Mouse (Mus musculus) intestine, embryonic 15.5 days (tissue): ENCODE measurements around the gene Olfr1338. TPM values are rescaled to one million over a fixed set of nuclear protein-coding genes. Genes with fewer than 3 reads are reported as not detected.
"Not testable (repeated sequence)": the region's sequence is repeated elsewhere in the genome, so short reads cannot be mapped to it uniquely, and the experiment has no call there.

Experiments used
- ATAC-seq: fragments of 200-750 bp; cut with Nextera tagmentation; 2 replicates; pipeline ENCODE4 v1.8.0; 2017; ENCODE audit warnings: moderate TSS enrichment, moderate library complexity
- H3K27ac ChIP-seq: fragments of 300-500 bp; sonication (generic); 2 replicates; pipeline ENCODE4 v1.5.1; 2015; ENCODE audit warnings: mild to moderate bottlenecking, inconsistent platforms
- H3K27me3 ChIP-seq: fragments of 300-500 bp; sonication (generic); replicated peaks from 2 replicates; pipeline ENCODE4 v1.6.1; 2015; ENCODE audit warnings: inconsistent platforms
- H3K36me3 ChIP-seq: fragments of 300-500 bp; sonication (generic); 2 replicates; pipeline ENCODE4 v1.6.1; 2015; ENCODE audit warnings: inconsistent platforms
- H3K4me1 ChIP-seq: fragments of 300-500 bp; sonication (generic); replicated peaks from 2 replicates; pipeline ENCODE4 v1.6.1; 2015; ENCODE audit warnings: inconsistent platforms
- H3K4me2 ChIP-seq: fragments of 300-500 bp; sonication (generic); replicated peaks from 2 replicates; pipeline ENCODE4 v1.6.1; 2015; ENCODE audit warnings: mild to moderate bottlenecking, inconsistent platforms
- H3K4me3 ChIP-seq: fragments of 300-500 bp; sonication (generic); replicated peaks from 2 replicates; pipeline ENCODE4 v1.5.1; 2015; ENCODE audit warnings: inconsistent platforms
- H3K9ac ChIP-seq: fragments of 300-500 bp; sonication (generic); 2 replicates; pipeline ENCODE4 v1.6.1; 2015; ENCODE audit warnings: inconsistent platforms
- H3K9me3 ChIP-seq: fragments of 300-500 bp; sonication (generic); 2 replicates; pipeline ENCODE4 v1.6.1; 2016; ENCODE audit warnings: inconsistent platforms
- WGBS: fragments of 180-500 bp; shearing (Covaris S2); methylation state at CpG from one replicate; pipeline ENCODE4 v1.1.7; 2015; 5-methylcytosine and 5-hydroxymethylcytosine counted together
- polyA plus RNA-seq: library from polyadenylated mRNA; unstranded; fragments of >200 nt; fragmentation: Nextera tagmentation; extraction: Ambion mirVana; gene quantifications from 2 replicates; pipeline ENCODE4 v1.2.1, GENCODE M21; 2015

The Olfr1338 gene
- not detected in 2 replicates for polyA plus RNA-seq

DNA sequence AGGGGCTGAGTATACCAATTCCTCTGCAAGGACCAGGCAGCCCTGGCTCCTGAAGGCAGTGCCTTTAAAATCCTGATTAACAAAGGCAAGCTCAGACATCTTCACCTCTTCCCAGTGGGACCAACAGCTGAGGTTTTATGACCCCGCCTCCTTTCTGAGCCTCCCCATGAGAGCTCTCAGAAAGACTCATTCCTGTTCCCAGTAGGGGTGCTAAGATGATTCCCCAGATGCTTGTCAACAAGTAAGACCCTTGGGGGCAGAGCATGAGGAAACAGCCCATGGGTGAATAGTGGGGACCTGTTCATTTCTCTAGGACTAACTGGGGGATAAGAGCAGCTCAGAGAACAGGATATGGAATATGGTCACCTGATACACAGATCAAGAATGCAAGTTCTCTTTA, at the start of gene Olfr1338:
Gene Olfr1338 (minus strand): TSS at position 101 of the 400 bp plus-strand sequence.
- H3K27ac ChIP-seq: no peak within 1 kb of the TSS
- no peaks in the 10 kb centered on the region for H3K9me3 ChIP-seq
- 93% methylated on average over 1 of the region's 1 CpGs for WGBS
- H3K4me1 ChIP-seq: no peaks in the 10 kb centered on the region
- H3K27me3 ChIP-seq: no peaks in the 10 kb centered on the region
- H3K4me2 ChIP-seq: no peak within 1 kb of the TSS
- H3K9ac ChIP-seq: no peak within 1 kb of the TSS
- ATAC-seq: no peak
- H3K36me3 ChIP-seq: no peaks in the 10 kb centered on the region
- no peak within 1 kb of the TSS for H3K4me3 ChIP-seq

DNA sequence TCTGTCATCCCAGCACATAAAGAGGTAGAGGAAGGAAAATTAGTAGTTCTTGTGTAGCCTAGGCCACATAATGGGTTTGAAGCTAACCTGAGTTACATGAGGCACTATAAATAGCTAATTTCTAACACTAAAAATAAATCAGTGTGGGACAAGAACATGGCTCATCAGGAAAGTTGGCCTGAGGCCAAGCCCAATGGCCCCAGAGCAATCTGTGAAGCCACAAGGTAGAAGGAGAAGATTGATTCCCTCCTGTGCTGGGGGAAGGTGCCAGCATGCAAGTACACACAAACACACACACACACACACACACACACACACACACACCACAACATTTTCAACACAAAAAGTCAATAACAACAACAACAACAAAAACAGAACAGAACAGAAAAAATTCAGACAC, 34.3 kb upstream of the Olfr1338 start:
- H3K36me3 ChIP-seq, ATAC-seq, H3K9me3 ChIP-seq, H3K27ac ChIP-seq, H3K4me3 ChIP-seq, H3K4me2 ChIP-seq, H3K9ac ChIP-seq, H3K4me1 ChIP-seq, H3K27me3 ChIP-seq: not testable (repeated sequence)

DNA sequence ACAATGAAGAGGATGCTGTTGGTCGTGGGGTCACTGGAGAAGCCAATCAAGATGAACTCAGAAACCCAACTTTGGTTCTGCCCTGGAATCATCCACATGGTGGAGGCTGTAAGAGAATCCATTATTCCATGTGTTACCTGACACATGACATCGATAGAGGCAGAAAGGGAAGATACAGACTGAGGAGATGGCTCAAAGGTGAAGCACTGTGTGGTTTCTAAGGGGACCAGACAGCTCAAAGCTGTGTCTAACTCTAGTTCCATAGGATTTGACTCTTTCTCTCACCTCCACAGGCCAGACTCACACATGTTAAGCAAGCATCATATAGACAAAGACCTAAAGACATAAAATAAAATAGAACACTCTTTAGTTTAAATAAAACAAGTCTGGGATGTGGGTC, 23.9 kb upstream of the Olfr1338 start, which contains the start of gene Olfr1337:
Gene Olfr1337 (minus strand): TSS at position 101 of the 400 bp plus-strand sequence.
- ATAC-seq: no peak
- Histone ChIP-seq H3K4me3 (no peak within 1 kb of the TSS), H3K4me1 (no peaks in the 10 kb centered on the region), H3K4me2 (no peak within 1 kb of the TSS), H3K27me3 (no peaks in the 10 kb centered on the region), H3K9me3 (no peaks in the 10 kb centered on the region), H3K9ac (no peak within 1 kb of the TSS), H3K36me3 (no peaks in the 10 kb centered on the region), H3K27ac (no peak within 1 kb of the TSS)
- 78% methylated on average over 2 of the region's 2 CpGs for WGBS

DNA sequence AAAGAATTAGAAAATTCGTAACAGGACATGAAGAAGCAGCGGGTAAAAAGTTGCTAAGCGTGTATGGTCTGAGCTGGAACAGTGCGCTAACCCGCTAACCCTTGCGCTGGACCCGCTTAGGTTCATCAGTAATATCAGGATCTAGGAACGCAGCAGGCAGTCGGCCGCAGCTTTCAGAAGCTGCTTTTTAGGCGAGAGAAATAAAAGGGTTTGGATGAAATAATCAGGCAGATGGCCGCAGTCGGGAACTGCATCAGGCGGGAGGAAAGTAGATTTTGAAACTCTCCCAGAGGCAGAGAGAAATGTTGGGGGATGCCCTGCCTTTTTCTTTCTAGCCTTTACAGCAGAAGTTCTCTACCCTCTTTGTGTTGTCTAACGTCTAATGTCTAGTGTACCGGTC, 16.7 kb downstream of the Olfr1338 start:
- H3K4me3 ChIP-seq: no peak overlapping the region
- H3K27me3 ChIP-seq: 0 out of 2 replicates have a peak, but pooled peaks cover 6% of the 10 kb centered on the region
- ATAC-seq: no peak
- no peak overlapping the region for H3K27ac ChIP-seq
- no peak overlapping the region for H3K9ac ChIP-seq
- H3K9me3 ChIP-seq: no peaks in the 10 kb centered on the region
- no peaks in the 10 kb centered on the region for H3K36me3 ChIP-seq
- no peaks in the 10 kb centered on the region for H3K4me1 ChIP-seq
- 16% methylated on average over 16 of the region's 16 CpGs for WGBS
- H3K4me2 ChIP-seq: peak overlapping the region; percentile 22; the same call in 1 of the 2 replicates

DNA sequence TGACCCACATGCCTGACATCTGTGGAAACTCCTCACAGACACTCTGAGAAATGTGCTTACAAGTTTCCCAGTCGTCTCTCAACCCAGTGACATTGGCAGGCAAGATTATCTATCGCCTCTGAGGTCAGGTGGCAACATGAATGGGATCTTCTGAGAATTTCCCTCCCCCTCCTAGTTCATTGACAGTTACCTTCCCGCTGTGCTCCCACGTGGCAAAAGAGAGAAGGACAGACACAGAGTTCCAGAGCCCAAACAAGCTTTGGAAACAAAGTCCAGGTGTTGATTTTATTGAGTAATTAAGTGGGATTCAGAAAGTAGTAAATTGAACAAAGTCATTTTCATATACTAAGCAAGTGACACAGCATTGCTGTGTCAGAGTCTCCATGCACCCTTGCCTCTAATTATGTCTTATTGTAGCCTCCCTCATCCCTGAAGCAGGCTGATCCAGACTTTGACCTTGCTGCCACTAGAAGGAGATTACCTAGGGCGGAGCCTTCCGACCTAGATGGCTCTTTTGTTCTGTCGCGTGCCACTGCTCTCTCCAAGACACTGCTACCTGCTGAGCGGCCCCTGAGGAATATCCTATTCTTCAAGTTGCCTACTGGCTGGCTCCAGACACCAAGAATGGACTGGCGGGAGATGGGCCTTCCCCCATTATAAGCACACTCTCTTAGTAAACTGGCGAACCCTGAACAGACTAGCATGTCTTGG, 17.4 kb downstream of the Olfr1338 start:
- Histone ChIP-seq H3K27me3 (0 out of 2 replicates have a peak, but pooled peaks cover 6% of the 10 kb centered on the region), H3K9ac (no peak overlapping the region), H3K4me2 (peak overlapping the region; percentile 22; the same call in 1 of the 2 replicates), H3K9me3 (no peaks in the 10 kb centered on the region), H3K27ac (no peak overlapping the region), H3K4me3 (no peak overlapping the region), H3K36me3 (no peaks in the 10 kb centered on the region), H3K4me1 (no peaks in the 10 kb centered on the region)
- 10% methylated on average over 11 of the region's 11 CpGs for WGBS
- ATAC-seq: peak; percentile 75

DNA sequence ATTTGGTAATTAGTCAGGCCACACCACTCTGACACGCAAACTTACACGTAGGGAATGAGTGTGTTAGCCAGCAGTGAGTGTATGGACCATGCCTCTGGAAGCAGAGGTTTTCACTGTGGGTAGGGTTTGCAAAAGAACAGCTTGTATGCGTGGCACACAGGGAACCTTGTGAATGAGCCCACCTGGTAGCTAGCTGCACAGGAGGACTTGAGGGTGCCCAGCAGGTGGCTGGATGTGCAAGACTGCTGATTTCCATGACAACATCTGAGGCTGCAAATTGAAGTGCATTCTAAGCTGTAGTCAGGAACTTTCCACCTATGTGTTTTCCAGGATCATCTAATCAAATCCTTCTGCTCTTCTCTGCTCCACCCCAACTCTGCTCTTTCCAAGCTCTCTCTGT, 19.0 kb downstream of the Olfr1338 start:
- Histone ChIP-seq H3K4me2 (no peak overlapping the region), H3K4me3 (no peak overlapping the region), H3K9ac (no peak overlapping the region), H3K27me3 (0 out of 2 replicates have a peak, but pooled peaks cover 6% of the 10 kb centered on the region), H3K27ac (no peak overlapping the region), H3K9me3 (no peaks in the 10 kb centered on the region), H3K36me3 (no peaks in the 10 kb centered on the region), H3K4me1 (no peaks in the 10 kb centered on the region)
- WGBS: 72% methylated on average over 3 of the region's 3 CpGs
- no peak for ATAC-seq

DNA sequence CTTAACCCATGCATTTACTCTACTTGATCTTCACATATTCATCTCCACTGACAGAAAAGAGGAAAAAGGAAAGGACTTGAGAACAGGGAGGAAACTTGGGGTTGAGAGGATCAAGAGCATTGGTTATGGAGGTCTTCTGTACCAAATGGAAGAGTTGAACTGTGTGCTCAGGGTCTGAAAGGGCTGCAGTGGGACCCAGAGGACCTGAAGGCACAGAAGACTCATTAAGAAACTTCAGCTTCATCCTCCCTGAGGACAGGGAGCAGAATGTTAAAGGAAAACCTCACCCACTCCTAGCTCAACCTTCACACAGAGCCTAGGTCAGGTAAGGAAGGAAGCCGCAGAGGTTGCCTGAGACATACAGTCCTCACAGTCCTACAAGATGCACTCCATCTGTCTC, 26.7 kb downstream of the Olfr1338 start, which contains the start of gene Olfr1339:
Gene Olfr1339 (plus strand): TSS at position 301 of the 400 bp plus-strand sequence.
- WGBS: 86% methylated on average over 1 of the region's 1 CpGs
- H3K36me3 ChIP-seq: no peaks in the 10 kb centered on the region
- no peaks in the 10 kb centered on the region for H3K27me3 ChIP-seq

DNA sequence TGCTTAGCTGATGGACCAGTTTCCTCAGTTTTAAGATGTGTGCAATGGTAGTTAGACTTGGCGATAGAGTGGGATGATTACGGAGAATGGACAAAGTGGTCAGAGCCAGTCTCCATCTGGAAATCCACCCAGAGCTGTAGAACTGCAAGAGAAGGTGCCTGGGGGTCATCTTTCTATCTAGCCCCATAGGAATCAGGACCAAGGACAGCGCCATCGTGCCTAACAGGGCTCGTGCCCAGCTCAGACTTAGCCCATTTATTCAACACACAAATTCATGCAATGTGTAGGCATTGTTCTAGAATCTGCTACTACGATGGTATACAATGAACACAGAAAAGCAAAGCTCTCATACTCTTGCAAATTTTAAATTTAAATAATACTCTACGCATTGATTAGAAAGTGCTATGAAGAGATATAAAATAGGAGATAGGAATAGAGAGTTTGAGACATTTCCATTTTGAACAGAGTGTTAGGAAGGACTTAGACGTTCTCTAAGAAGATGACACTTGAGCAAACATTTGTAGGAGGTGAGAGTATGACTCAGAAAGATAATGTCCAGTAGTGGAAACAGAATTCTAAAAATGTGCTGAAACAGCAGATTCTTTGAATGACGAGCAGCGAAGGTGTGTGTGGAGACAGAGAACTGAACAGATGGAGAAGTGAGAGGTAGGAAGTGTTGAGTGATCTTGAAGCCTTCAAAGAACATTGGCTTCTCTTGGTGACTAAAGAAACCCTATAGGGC, 36.6 kb downstream of the Olfr1338 start:
- Histone ChIP-seq H3K4me1 (no peaks in the 10 kb centered on the region), H3K36me3 (no peaks in the 10 kb centered on the region), H3K27me3 (no peaks in the 10 kb centered on the region), H3K9me3 (no peaks in the 10 kb centered on the region), H3K9ac (no peak overlapping the region), H3K4me2 (no peak overlapping the region), H3K27ac (no peak overlapping the region), H3K4me3 (no peak overlapping the region)
- WGBS: 52% methylated on average over 10 of the region's 10 CpGs
- no peak for ATAC-seq

More for the DNA sequence above, 26.7 kb downstream of the Olfr1338 start, which contains the start of gene Olfr1339:
- Histone ChIP-seq H3K4me2 (no peak within 1 kb of the TSS), H3K4me1 (no peaks in the 10 kb centered on the region), H3K27ac (no peak within 1 kb of the TSS), H3K4me3 (no peak within 1 kb of the TSS), H3K9ac (no peak within 1 kb of the TSS), H3K9me3 (no peaks in the 10 kb centered on the region)
- no peak for ATAC-seq

DNA sequence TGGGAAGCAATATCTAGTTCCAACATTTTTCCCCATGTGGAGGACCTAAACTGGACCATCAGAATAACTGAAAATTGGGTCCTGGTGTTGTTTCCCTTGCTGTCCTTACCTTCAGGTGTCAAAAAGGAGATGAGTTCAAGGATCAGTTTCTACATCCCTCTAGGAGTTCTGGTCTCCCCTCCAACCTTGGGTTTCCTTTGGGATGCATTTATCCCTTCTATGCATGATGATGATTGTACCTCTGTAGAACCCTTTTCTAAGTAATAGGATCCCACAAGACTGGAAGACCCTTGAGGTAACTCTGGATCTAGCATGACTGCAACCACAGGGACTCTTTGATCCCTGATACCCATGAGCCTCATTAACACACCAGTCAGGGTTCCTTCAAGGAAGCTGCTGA, 38.7 kb downstream of the Olfr1338 start, which contains the start of gene Olfr1340:
Gene Olfr1340 (plus strand): TSS at position 301 of the 400 bp plus-strand sequence.
- H3K9me3 ChIP-seq: no peaks in the 10 kb centered on the region
- H3K36me3 ChIP-seq: no peaks in the 10 kb centered on the region
- H3K9ac ChIP-seq: no peak within 1 kb of the TSS
- H3K4me3 ChIP-seq: no peak within 1 kb of the TSS
- no peak within 1 kb of the TSS for H3K4me2 ChIP-seq
- H3K4me1 ChIP-seq: no peaks in the 10 kb centered on the region
- no peak within 1 kb of the TSS for H3K27ac ChIP-seq
- ATAC-seq: no peak
- H3K27me3 ChIP-seq: no peaks in the 10 kb centered on the region

DNA sequence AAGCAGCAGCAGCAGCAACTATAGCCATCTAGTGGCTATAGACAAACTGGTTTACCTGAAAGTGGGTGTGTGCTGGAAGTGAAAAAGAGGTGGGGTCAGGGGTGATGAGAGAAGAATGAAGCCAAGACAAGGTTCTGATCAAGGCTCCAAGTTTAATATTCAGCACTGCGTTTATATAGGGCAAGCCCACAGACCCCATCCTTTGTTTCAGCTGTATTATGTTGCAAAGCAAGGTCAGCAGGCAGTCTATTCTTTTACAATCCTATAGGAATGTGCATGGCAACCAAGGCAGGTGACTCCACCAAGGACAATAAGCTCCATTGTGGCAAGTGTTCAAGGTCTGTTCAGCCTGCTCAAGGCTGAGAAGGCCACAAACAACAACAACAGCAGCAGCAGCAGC, 46.9 kb downstream of the Olfr1338 start:
- no peaks in the 10 kb centered on the region for H3K9me3 ChIP-seq
- no peak overlapping the region for H3K4me3 ChIP-seq
- no peaks in the 10 kb centered on the region for H3K27me3 ChIP-seq
- H3K9ac ChIP-seq: no peak overlapping the region
- H3K4me1 ChIP-seq: no peaks in the 10 kb centered on the region
- 53% methylated on average over 1 of the region's 1 CpGs for whole genome bisulfite sequencing
- H3K27ac ChIP-seq: no peak overlapping the region
- ATAC-seq: no peak
- no peak overlapping the region for H3K4me2 ChIP-seq
- H3K36me3 ChIP-seq: no peaks in the 10 kb centered on the region

DNA sequence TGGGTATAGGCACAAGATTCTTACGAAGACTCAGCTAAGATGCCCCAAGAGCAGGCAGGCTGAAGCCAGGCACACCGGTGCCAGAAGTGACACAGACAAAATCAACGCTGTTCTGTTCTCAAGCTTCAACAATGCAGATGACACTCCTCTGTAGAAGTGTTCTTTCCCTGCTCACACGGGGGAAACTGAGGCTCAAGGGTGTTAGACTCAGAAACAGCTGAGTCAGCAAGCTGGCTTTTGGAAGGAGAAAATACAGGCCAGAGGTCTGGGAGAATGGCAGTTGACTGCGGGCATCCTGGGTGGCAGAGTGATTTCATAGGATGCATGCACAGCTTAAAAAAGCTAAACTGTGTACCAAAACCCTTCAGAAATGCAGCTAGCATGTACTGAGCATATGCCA, 50.5 kb downstream of the Olfr1338 start:
- Histone ChIP-seq H3K27ac (no peak overlapping the region), H3K9ac (no peak overlapping the region), H3K36me3 (no peaks in the 10 kb centered on the region), H3K27me3 (no peaks in the 10 kb centered on the region), H3K9me3 (no peaks in the 10 kb centered on the region), H3K4me1 (no peaks in the 10 kb centered on the region), H3K4me3 (no peak overlapping the region), H3K4me2 (no peak overlapping the region)
- no peak for ATAC-seq
- WGBS: 85% methylated on average over 5 of the region's 5 CpGs

DNA sequence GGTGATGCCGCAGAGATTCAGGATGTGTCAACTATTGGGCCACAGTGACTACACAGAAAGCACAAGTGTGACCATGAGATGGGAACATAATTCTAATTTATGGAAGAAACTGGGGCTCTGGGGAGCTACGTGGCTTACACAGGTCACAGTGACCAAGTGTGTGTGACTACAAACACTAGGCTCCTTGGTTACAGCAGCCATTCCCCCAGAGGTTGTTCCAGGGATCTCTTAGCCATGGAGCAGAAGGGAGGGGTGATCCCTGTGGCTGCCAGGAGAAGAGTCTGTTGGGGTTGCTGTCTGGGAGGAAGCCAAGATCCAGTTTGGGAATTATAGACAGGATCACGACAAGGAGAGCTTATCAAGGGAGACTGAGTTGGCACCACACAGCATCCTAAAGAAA, 55.3 kb downstream of the Olfr1338 start, which contains the start of gene Olfr1341:
Gene Olfr1341 (plus strand): TSS at position 301 of the 400 bp plus-strand sequence.
- Histone ChIP-seq H3K9ac (no peak within 1 kb of the TSS), H3K27ac (no peak within 1 kb of the TSS), H3K9me3 (no peaks in the 10 kb centered on the region), H3K36me3 (no peaks in the 10 kb centered on the region), H3K4me2 (no peak within 1 kb of the TSS), H3K4me1 (no peaks in the 10 kb centered on the region), H3K27me3 (no peaks in the 10 kb centered on the region), H3K4me3 (no peak within 1 kb of the TSS)
- no peak for ATAC-seq
- WGBS: 84% methylated on average over 3 of the region's 3 CpGs
